Mouse (Mus musculus) cerebellum, adult 9-10 months (tissue): ENCODE results near the gene Ttll3.
A peak's percentile ranks its signal among the peaks of the same experiment; 100 is the strongest.

ENCODE experiments used
- DNase-seq: peaks from one replicate; pipeline ENCODE4 v3.0.0; 2022

Ttll3 gene

DNA sequence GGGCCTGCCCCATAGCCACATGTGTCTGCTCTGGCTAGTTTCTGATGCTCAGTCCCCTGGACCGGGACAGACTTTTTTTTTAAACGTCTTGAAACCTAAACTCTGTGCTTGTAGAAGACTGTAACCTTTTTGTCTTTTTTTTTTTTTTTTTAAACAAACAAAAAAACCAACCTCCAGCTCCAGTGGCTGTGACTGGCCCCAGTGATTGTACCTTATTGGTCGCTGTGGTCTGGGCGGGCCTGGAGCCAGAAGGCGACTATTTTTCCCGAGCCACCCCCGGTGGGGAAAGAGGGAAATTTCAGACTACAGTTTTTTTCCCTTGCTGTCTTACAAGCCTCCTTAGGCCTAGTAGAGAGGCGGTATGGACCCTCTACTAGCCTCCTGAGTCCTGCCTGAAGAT is at the start of gene Ttll3:
Gene Ttll3, plus strand, starts transcription at position 301 of the 400 bp plus-strand sequence.
- DNase-seq = no peak

DNA sequence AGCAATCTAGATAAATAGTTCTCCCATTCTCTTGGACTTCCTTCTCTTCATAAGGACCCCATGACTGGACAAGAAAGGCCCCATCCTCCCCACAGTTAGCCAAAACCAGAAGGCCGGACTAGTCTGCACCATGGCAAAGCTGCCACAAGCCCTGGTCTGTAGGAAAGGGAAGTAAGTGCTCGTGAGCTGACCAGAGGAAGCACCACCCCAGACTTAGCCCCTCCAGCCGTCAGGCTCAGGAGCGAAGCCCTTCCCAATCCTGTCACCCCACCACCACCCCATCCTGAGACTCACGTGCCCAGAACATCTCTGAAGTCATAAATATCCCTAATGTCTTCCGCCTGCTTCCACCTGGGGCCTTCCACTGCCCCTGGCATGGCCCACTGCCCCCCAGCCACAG is 47.5 kb upstream of the Ttll3 start:
- no peak for DNase-seq

DNA sequence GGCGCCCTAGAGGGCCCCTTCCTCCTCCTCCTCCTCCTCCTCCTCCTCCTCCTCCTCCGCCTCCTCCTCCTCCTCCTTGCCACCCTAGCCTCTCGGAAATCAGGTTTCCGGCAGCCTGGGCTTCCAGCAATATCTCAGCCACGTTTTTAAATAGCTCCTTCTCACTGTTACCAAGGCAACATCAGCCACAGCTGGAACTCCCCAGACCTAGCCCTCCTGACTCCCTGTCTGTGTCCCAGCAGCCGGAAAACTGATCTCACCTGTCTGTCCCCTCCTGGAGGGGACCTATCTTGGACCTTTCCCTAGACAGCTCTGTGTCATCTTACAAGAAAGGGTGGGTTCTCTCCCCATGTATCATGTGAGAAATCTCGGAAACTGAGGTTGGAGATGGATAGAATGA is 46.8 kb upstream of the Ttll3 start:
- DNase-seq = no peak

DNA sequence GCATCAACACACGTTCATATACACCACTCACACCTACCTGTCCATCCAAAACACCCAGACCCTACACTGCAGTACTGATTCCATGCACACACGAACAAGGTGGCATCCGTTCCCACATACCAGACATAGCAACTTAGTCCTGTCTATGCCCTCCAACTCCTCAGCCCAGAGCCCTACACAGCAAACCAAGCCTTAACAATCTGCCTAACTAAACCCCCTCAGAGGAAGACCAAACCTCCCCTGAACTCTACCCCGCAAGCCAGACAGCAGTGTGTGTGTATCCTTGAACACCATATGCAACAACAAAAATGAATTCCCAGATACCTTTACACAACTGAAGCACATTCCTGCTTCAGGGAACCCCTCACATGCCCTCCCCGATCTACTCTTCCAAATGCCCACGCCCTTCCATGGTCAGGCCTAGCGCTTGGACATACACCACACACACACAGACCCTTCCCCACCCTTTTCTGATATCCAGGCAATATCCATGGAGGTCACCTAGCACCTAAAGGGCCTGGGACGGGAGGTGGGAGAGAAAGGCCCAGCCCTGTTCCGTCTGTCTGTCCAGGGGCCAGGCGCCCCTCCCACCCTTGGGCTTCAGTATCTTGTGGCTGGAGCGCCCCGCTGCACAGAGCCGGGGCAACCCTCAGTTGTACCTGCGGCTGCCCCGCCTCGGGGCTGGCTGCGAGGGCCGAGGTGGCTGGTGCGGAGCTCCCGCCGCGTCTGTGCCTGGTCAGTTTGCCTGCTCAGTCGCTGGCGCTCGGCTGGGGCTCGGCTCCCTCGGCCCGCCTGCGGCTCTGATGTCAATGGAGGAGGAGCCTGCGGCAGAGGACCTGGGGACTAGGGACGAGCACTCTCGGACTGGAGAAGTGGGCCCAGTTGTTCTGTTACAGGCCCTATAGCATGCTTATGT is 45.6 kb upstream of the Ttll3 start, which contains the start of gene Camk1:
Gene Camk1, minus strand, starts transcription at position 808 of the 916 bp plus-strand sequence.
- DNase-seq = peak; percentile 83

DNA sequence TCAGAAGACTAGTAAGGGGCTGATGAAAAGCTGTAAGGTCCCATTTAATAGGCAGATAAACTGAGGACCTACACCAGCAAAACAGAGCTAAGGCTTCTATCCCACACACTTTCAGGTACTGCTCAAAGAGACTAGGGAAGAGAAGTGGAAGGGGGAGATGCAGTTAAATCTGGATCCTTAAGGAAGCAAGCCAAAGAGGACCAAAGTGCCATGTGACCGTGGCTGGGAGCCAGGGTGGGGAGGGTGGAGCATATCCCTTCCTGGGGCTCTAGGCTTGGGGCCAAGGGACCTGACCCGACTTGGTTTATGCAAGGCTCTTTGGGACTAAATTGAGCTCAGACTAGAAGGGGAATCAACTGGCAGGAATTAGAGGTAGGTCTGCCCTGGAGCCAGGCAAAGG is 44.7 kb upstream of the Ttll3 start:
- peak; percentile 68 for DNase-seq

DNA sequence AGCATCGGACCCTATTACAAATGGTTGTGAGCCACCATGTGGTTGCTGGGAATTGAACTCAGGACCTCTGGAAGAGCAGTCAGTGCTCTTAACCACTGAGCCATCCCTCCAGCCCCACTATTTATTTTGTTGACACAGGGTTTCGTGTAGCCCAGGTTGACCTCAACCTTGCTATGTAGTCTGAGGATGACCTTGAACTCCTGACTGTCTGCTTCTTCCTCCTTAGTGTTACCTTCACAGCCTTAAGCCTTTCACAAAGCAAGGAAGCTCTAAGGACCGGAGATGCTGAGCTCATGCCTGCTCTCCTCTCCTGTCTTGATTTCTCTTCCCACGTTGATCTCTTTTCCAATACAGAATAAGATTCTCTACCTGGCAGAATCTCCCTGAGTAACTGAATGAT is 42.2 kb upstream of the Ttll3 start:
- no peak for DNase-seq

DNA sequence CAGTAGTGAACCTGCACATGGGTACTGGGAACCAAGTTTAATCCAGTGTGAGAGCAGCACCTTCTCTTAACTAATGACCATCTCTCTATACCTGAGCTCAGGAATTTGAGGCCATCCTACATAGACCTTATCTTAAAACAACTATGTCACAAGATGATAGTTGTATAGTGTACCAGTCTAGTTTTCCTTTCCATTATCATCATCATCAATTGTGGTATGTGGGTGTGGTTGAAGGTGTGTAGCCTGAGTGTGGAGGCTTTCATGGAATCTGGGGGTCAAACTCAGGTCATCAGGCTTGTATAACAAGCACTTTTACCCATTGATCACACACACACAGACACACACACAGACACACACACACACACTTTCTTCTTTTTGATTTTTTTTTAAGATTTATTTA is 38.5 kb upstream of the Ttll3 start:
- DNase-seq = no peak

DNA sequence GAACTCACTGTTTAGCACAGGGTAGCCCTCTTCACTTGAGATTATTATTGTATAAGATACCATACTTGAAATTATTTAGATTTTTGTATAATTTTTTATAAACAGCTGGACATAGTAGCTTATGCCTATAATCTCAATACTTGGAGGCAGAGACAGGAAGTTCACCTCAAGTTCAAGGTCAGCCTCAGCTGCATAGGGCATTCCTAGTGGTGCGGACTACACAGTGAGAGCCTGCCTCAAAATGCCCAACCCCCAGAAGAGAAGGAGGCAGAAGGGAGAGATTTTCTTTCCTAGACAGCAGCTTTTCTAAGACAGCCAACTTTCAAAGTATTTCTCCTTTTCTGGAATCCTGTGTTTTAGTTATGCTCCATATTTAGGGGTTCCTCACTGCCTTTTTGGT is 37.9 kb upstream of the Ttll3 start:
- no peak for DNase-seq

DNA sequence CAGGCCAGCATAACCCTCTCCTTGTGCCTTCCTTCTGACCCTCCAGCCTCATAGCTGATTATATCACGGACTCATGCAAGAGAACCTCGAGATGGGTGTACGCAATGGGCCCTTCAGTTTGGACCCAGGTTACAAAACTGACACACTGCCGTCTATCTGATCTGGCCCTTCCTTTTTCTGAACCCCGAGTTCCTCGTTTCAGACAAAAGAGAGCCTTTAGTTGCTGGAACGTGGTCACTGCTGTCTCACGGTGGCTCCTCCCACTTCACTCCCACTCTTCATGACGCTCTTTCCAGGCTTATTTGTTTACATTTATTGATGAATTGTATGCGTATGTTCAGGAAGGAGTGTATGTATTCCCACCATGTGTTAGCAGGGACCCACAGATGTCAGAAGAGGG is 37.4 kb upstream of the Ttll3 start:
- no peak for DNase-seq

DNA sequence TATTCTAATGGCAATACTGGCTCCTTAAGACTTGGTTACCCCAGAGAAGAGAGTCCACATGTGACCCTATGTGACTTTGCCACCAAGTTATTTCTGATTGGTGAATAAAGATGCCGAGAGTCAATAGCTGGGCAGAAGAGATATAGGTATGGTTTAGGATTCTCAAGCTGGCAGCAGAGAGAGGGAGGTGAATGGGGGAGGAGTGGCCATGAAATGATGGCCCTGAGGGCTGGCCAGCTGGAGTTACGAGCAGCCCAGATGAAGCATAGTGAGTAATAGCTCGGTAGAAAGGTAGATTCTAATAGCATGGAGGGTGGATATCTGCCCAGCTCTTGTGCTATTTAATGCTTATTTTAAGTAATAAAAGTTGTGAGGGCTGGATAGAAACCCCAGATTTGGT is 36.2 kb upstream of the Ttll3 start:
- DNase-seq = no peak

DNA sequence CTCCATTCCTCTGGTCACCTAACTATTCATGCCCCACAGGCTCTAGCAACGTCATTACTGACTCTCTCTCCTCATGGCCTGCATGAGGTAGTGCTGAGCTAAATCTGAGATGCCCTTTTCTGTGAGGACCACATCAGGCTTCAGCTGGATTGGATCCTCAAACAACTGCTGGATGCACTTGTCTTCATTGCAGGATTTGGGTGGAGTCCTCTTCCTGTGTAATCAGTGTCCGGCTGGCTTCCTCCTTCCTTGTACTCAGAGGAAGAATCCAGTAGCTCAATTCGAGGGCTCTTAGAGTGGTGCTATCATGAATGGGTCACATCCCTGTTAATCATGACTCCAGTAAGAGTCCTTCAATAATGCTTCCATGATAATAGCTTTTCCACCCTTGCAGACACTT is 35.4 kb upstream of the Ttll3 start:
- DNase-seq = no peak

DNA sequence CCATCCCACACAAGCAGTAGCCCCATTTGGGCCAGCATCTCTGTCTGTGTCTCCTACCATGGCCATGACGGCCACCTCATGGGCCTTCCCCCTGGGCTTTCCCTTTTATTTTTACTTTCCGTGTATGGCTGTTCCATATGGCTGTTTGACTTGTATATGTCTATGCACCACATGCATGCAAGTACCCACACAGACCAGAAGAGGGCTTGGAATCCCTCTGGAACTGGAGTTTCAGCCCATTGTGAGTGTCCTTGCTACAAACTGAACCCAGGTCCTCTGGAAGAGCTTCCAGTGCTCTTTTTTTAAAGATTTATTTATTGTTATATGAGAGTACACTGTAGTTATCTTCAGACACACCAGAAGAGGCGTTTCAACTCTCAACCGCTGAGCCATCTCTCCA is 27.6 kb upstream of the Ttll3 start:
- no peak for DNase-seq

DNA sequence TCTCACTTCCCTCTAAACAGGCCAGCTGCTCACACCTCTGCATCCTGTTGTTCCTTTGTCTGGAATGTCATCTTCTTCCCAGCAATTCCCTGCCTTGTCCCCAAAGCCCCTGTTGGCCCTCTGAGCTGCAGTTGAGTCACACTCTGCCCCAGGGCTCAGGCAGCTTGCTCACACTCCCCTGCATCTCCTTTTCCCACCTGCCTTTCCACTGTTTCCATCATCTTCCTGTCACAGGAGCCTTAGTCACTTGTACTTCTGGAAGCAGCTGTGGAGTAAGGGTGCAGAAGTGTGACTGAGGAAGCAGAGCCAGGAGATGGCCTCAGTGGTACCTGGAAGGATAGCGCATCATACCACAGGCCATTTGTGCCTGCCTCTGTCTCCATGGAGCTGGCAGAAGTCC is 26.8 kb upstream of the Ttll3 start:
- DNase-seq = no peak

DNA sequence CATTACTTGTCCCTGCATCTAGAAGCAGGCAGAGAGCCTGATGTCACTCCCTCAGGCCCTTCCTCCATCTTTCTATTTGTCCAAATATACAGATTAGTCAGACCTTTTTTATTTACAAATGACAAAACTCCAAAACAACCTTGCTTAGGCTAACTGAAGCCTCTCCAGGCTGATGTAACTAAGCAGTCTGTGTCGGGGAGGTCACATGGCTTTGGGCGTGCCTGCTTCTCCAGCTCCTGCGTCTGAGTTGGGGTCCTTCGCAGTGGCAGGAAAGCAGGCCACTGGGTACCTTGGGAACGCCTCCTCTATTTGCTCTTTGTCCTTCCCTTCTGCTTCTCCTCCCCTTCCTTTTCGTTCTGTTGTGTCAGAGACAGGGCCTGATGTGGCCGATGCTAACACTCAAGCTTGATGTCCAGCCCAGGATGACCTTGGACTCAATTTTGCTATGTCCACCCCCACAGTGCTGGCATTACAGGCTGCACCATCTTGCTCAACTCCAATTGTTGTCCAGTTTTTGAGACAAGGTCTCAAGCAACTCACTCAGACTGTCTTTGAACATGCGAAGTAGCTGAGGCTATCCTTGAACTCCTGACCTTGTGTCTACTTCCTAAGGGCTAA is 24.4 kb upstream of the Ttll3 start:
- no peak for DNase-seq

DNA sequence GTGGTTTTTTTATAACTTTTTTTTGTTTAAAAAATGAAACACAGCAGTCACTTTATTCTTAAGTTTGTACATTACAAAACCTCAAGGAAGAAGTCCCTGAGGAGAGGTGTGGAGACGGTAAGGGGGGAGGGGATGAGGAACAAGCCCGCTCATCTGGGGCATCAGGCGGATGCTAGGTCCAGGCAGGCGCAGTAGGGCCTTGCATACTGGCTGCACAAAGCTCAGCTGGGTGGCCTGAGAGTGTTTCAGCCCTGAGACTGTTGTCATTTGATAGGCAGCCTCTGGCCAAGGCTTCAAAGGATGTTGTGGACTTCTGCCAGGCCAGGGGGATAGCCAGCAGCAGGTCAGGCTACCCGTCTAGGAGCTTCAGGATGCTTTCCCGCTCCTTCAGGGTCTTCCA is 22.4 kb upstream of the Ttll3 start:
- DNase-seq = no peak

DNA sequence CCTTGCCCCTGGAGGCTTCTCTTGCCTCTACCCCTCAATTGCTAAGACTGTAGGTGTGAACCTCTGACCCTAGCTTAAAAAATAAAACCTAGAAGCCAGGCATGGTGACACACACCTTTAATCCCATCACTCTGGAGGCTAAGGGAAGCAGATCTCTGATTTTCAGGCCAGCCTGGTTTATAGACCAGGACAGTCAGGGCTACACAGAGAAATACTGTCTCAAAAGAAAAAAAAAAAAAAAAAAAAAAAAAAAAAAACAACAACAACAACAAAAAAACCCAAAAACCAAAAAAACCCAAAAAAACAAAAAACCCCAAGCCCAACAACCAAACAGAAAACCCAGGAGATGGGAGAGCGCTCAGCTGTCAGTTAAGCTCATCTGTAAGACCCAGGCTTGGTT is 21.5 kb upstream of the Ttll3 start:
- DNase-seq = no peak

DNA sequence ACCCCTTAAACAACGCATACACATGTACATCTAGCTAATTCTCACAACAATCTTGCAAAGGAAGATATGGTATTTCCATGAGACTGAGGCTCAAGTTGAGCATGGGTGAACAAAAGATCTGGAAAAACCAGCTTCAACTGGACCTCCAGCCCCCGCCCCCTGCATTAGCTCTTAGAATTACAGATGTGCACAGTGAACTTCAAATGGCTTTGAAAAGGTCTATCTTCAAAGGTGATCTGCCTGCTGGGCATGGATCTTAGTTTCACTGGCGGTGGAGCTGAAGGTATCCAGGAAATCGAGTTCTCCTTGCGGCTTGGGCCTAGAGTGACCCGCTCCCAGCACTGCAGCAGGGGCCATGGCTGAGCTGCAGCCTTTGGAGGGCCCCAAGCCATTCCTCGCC is 20.9 kb upstream of the Ttll3 start:
- no peak for DNase-seq

DNA sequence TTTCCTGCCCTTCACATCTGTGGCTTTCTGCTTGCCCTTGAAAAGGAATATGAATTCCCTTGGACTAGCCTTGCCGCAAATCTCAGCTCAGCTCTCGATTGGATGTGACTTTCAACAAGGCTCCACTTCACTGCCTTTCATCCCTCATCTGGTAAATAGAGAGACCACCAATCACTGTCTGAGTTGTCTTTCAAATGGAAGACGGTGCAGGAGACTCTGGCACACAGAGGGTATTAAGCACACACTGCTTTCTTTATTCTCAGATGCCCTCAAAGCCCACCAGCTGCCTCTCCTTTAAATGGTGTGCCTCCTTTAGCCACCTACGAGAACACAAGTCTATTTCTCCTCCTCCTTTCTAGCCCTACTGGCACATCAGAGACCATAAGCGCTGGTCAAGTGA is 20.5 kb upstream of the Ttll3 start:
- no peak for DNase-seq

DNA sequence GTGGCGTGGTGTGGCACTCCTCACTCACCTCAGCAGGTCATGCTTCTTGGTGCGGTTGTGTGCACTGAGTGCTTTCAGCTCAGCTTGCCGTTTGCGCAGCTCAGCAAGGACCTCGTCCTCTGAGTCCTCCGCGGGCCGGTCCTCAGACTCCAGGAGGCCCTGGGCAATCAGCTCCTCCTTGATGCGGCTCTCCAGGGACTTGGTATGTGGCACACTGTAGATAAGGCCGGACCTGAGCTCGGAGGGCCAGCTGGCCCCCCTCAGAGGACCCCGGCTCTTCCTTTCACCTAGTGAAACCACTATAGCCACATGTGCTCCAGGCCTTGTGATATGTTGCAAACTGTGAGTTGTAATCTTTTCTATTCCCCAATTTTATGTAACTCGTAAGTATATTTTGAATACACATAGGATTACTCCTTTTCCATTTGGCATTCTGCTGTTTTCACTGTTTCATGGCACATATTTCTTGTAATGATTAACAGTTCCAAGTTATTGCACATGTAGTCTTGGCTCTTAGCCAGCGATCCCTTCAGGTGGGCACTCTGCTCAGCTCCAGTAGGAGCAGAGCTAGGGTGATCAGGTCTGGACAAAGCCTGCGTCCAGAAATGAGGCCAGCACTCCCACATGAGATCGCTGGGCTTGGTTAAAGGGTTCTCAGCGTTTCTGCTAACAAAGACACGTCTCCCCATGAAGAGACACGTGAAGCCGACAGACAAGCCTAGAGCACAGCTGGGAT is 18.7 kb upstream of the Ttll3 start:
- DNase-seq = no peak

DNA sequence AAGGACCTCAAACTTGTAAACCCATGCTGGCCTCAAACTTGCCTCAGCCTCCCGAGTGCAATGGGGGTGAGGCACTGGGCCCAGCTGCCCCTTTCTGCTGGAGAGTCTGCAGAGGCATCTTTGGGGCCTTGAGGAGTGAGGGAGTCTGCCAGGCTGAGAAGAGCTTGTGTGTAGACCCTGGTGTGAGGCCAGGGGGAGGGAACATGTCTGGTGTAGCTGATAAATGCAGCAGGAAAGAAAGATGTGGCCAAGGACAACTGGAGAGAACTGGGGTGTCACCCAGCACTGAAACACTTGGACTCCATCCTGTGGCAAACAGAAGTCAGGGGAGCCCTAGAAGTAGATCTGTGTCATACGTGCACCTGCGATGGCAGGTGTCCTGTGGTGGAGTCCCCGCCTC is 15.6 kb upstream of the Ttll3 start:
- no peak for DNase-seq

DNA sequence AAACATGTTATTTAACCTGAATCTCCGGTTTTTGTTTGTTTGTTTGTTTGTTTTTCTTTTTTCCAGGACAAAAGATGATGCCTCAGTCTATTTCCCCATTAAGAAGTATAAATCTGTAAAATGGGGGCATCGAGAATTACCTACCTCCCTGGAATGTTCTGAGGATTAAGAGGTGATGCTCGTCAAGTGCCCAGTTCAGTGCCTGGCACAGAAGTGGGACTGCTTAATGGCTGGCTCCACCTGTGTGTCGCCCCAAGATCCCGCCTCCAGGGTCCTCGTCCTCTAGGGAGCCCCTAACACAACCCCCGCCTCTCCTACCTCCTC is 11.9 kb upstream of the Ttll3 start:
- no peak for DNase-seq

DNA sequence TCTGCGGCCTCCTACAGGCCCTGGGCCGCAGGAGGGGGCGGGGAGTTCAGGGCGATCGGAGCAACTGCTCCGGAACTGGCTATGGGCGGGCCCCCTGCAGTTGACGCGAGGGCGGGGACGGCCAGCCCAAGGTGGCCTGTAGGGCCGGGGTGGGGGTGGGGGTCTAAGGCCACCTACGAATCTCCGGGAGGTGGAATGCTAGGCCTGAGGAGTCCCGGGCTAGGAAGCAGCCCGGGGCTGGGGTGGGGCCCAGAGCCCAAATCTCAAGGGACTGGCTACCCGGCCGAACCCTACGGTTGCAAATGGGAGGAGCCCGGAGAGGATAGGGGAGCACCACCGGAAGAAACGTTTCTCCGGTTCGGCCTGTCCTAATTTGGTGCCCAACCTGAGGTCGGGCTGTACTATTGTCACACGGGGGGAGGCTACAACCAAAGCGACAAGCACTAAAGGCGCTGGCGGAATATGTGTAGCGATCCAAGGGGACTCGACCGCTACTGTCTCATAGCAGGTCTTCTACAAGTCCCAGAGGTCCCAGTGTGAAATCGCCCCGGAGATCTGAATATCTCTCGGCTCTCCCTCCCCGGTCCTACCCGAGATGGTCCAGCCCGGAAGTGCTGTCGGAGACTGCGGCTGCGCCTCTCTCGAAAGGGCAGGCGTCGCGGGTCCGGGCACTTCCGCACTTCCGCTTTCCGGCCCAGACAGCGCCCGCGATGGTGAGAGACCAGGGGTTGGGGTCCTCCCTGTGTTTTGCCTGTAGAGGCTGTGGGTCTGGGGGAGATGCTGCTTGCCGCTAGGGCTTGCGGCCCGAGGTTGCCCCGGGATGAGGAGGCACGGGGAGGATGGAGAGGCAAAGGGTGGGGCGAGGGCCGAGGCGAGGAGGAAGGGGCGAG is 11.3 kb upstream of the Ttll3 start, which contains the start of the genes Tada3 and Arpc4:
Gene Tada3, minus strand, starts transcription at position 388 of the 890 bp plus-strand sequence.
Gene Arpc4, plus strand, starts transcription at position 620 of the 890 bp plus-strand sequence.
- peak; percentile 94 for DNase-seq

DNA sequence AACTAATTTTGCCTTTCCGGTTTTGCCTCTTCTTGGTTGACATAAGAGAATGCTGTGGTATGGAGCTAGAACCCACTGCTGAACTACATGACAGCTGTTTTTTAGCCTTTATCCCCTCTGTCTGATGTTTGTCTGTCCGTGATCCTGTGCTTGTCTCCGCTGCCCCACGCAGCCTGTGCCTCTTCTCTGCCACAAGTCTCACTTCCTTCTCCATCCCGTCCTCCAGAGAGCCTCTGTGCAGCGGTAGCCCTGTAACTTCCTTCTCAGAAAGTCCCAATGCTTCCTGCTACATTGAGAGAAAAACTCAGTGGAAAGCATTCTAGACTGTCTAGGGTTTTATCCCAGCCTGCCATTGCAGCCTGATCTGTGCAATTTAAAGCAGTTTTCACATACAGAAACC is 9.8 kb upstream of the Ttll3 start:
- no peak for DNase-seq
